Mouse (Mus musculus) layer of hippocampus, adult 2 months (tissue): Measurements from ENCODE around the gene Cntn1. TPM values are rescaled to one million over a fixed set of nuclear protein-coding genes. Genes with fewer than 3 reads are reported as not detected.

Experiments used
- DNase-seq, 2 experiments: peaks; one replicate each; pipeline ENCODE4 v3.0.0; 2022; ENCODE audit warnings: low spot score in 2 of 2
- H3K27ac ChIP-seq: fragments of 200-600 bp; 2 replicates; pipeline ENCODE4 v1.8.1; 2022
- H3K4me3 ChIP-seq: fragments of 200-600 bp; 2 replicates; pipeline ENCODE4 v1.8.1; 2022; ENCODE audit warnings: mild to moderate bottlenecking
- CTCF ChIP-seq: fragments of 200-600 bp; conservative IDR thresholded peaks from 2 replicates; pipeline ENCODE4 v1.8.1; 2022; ENCODE audit warnings: antibody characterized with exemption, mild to moderate bottlenecking, moderate library complexity
- total RNA-seq, 2 experiments: library from RNA; stranded (reverse); gene quantifications; 2 replicates each; pipeline ENCODE4 v1.2.3; 2021

Gene Cntn1
- total RNA-seq, 2 experiments from 2014 or later, result 304 to 316 TPM

DNA sequence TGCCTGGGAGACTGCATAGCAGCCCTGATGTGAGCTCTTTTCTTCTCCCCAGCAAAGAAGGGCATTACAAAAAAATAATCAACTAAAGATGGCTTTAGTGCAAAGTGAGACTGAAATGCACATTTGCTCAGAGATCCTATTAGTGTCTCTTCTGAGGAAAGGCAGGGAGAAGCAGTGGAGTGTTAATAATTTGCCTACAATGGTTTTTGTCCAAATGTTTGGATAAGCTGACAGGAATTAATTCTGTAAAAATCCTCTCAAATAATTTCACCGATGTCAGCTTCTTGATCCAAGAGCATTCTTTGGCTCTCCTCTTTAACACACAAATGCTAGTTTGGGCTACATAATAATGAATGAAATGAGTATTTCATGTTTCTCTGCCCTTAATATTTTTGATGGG is 34.9 kb downstream of the Cntn1 start:
- Histone ChIP-seq H3K27ac (no peak overlapping the region), H3K4me3 (no peak overlapping the region)
- DNase-seq, result no peak
- TF ChIP-seq CTCF, result no peak

DNA sequence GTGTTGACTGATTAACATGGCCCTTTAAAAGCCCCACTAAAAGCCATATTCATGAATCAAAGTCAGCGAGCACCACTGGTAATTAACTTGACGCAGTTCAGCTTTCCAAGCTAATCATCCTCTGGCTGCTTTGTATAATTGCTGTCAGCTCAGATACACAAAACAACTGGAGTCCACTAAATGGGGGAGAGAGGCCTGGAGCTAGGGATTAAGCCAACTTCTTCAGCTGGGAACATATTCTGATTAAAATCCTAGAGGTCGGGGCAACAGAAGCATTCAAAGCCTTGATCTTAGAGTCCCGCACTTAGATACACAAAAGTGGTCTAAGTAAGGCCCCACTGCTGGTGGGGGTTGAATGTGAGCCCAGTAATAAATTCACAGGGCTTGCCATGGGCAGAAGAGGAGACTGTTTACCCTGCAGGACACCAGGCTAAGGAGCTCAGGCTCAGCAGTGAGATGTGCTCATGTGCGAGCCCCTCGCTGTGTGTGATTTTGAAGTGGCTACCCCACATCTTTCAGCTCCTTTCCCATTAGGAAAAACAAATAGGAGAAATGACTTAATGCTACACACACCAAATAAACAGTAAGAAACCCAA is 36.8 kb downstream of the Cntn1 start:
- Histone ChIP-seq H3K4me3 (no peak overlapping the region), H3K27ac (no peak overlapping the region)
- no peak for DNase-seq
- no peak for TF ChIP-seq CTCF

DNA sequence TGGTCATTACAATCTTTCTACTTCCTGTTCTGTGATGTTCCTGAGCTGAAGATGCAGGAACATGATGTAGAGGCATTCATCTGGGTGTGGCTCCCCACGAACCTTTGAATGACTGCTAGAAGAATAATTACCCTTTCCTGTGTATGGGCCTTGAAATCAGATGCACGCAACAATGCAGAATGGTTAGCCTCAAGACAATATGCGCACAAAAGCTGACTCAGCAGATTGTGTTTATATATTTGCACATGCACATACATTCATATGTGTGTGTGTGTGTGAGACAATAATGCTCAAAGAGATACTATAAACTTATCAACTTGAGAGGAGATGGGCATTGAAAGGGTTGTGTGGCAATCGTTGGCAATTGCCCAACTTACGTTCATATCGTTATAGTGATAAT is 39.8 kb downstream of the Cntn1 start:
- TF ChIP-seq CTCF, result no peak
- H3K27ac ChIP-seq, result no peak overlapping the region
- no peak overlapping the region for H3K4me3 ChIP-seq
- no peak for DNase-seq

DNA sequence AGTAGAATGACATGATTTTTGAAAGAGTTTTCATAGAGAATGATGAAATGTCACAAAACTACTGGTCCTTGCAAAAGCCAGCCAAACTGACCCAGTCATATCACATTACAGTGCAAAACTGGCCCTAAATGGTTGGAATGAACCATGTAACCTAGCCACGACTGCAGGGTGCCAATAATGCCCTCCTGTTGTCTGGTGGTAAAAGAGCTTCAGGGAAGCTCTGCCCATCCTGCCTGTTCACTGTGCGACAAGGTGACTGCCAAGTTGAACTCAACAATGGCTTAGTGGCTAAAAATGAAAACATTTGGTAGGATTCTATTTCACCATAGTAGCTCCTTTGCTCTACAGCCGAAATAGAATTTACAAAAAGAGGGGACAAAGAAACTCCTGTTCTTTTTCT is 41.1 kb downstream of the Cntn1 start:
- Histone ChIP-seq H3K4me3 (no peak overlapping the region), H3K27ac (no peak overlapping the region)
- DNase-seq, result no peak
- TF ChIP-seq CTCF, result no peak

DNA sequence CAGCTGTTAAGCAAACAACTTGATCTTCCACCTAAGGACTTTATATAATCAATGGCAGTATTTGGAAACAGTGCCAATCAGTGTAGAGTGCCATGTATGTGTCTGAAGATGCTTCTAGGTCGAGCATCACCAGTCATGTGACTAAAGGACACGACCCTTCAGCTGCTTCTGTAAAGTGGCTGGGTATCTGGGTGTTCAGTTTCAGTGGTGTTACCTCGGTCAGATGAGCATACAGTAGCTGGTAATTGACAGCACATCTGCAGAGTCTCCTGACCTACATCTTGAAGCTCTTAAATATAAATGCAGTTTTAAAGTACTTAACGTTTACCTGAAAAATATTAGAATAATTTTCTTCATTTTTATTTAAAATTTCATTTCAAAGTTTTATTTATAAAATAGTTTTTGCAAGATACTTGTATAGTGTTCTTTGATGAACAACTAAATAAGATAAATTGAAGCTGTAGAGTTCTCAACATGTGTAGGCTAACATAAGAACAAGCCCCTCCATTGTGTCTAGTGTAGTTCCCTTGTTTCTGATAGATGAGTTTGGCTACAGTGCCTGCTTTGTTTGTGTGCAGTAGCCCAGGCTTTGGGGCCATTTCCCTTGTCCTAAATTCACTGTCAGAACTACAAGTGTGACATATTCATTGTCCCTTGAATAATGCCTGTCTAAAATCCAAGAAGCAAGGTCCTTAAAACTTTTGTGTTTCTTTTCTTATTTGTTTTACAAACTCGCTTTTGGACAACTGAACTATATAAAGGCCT is 48.6 kb downstream of the Cntn1 start:
- DNase-seq, result no peak
- no peak overlapping the region for H3K4me3 ChIP-seq
- no peak for TF ChIP-seq CTCF
- no peak overlapping the region for H3K27ac ChIP-seq

DNA sequence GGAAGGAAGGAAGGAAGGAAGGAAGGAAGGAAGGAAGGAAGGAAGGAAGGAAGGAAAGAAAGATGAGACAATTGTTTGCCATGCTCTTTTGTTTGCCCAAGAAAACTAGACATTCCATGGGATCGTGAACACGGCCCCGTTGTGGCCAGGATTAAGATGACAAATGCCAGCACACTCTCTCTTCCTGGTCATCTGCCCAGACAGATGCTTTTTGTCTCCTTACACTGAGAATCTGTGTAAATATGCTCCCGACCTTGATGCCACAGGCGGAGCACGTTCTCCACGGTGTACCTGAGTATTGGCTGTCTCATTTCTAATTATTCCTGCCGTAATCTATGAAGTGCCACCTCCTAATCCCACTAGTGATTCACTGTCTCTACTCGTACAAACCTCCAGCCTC is 51.0 kb downstream of the Cntn1 start:
- Histone ChIP-seq H3K4me3 (no peak overlapping the region), H3K27ac (no peak overlapping the region)
- TF ChIP-seq CTCF, result no peak
- no peak for DNase-seq

DNA sequence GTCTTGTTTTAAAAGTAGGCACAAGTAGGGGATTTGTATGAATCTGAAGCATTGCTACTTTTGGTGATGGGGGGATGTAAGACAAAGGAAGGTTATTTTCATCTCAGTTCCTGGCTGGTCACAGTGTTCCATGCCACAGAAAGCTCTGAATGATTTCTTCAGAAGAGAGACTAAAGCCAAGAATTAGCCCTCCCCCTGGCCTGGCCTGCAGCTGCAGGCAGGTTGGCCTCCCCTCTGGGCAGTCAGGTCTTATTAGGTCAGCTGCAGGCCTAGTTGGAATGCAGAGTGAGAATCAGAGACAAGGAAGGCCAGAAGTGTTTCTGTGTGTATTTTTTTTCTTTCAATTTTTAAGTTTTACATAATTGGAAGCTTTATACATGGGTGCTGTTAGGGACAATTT is 61.5 kb downstream of the Cntn1 start:
- peak in 1 of 2 experiments; percentile 6 for DNase-seq
- H3K4me3 ChIP-seq, result no peak overlapping the region
- peak overlapping the region; percentile 73 for H3K27ac ChIP-seq
- TF ChIP-seq CTCF, result no peak

DNA sequence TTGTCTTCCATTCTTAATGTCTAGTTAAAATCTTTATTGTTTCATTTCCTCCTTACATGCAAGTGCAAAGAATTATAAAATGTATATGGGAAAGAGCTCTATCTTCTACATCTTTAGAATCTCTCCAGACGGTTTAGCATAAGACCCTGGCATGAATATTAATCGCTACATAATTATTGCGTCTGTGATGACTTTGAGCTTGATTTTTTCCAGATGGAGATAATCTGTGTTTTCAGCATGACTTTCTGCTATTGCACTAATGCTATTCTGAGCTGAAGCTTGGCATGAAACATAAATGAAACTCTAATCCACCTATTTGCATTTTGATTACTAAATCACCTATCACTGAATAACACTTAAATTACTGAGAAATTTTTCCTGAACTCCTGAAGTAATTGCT is 82.0 kb downstream of the Cntn1 start:
- H3K4me3 ChIP-seq, result no peak overlapping the region
- no peak for DNase-seq
- TF ChIP-seq CTCF, result no peak
- H3K27ac ChIP-seq, result peak overlapping the region; percentile 7; the same call in 1 of the 2 replicates

DNA sequence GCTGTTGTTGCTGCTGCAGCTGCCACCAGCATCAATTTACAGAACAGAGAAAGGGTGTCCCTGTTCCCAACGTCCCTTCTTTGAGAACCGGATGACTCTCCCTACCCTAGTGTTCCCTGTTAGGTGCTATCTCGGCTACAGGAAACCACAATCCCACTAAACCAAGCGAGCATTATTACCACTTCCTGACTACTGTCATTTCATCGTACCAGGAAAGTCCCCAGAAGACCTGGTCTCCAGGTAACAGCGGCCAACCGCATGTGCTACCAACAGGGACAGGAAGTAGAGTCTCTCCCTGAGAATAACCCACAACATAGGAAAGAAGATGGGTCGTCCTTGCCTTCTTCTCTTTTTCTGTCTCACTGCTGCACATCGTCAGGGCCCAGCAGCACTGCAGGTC is 83.3 kb downstream of the Cntn1 start:
- Histone ChIP-seq H3K27ac (no peak overlapping the region), H3K4me3 (no peak overlapping the region)
- DNase-seq, result no peak
- TF ChIP-seq CTCF, result no peak

DNA sequence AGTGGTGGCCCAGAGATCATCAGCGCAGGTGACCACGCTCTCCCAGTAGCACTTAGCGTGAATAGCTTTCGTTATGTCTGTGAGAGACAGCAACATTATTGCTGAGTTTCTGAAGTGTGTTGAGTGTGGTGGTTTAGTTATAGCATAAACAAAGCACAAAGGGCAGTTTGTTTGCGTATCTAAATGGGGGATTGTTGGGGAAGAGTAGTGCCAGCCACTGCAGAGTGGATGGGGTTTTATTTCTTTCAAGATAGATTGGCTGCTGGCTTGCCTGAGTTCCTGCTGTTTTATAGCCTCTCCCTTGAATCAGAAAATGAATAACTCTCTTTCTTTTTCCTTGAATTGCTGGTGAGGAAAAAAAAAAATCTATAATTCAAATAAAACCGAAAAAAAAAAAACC is 86.1 kb downstream of the Cntn1 start:
- H3K4me3 ChIP-seq, result no peak overlapping the region
- TF ChIP-seq CTCF, result no peak
- H3K27ac ChIP-seq, result no peak overlapping the region
- DNase-seq, result peak in 1 of 2 experiments; percentile 19

DNA sequence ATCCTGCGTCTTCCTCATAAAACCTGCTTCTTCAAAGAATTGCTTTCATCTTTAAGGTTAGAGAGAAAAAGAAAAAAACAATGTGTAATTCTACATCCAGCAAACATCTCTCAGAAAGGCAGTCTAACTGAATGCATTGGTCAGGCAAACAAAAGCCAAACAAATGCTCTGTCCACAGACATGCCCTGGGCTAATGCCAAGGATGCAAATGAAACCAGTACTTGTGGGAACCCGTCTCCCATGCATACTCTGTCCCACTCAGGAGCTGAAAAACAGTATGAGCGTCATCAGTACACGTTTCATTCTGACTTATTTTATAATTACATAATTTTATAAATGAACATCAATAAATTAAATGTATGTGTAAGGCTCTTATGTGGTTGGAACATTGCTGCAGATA is 91.0 kb downstream of the Cntn1 start:
- Histone ChIP-seq H3K4me3 (no peak overlapping the region), H3K27ac (no peak overlapping the region)
- no peak for DNase-seq
- no peak for TF ChIP-seq CTCF

DNA sequence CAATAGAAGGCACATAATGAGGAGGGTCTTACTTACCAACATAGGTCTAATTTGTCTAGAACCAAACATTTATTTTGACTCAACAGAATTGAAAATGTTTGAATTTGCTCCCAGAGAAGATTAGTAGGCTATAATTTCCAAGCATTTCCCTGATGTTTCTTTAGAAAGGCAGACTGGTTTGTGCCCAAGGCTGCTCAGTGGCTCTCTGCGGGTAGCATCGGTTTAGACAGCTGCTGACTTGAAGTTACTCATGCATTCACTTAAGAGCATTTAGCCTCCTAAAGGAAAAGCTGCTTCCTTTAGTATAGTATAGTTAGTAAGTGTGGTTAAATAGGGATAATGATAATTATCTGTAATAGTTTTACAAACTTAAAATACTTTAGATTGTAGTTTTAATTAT is 104.0 kb downstream of the Cntn1 start:
- H3K4me3 ChIP-seq, result no peak overlapping the region
- no peak for TF ChIP-seq CTCF
- H3K27ac ChIP-seq, result no peak overlapping the region
- no peak for DNase-seq

DNA sequence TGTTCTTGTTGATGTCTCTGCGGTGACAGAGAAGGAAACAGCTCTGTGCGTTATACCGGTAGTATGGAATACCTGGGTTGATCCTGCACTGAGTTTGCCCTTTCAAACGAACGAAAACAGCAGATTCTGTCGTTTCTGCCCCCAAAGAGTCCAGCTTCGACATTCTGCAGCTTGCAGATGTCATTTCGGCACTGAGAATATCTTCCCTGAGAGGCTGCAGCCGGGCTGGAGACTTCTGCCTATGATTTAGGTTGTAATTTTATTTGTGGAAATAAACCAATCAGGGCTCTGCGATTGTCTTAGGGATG is 109.8 kb downstream of the Cntn1 start:
- H3K27ac ChIP-seq, result peak overlapping the region; percentile 89
- peak; percentile 35 to 48 for DNase-seq
- H3K4me3 ChIP-seq, result peak overlapping the region; percentile 74
- TF ChIP-seq CTCF, result no peak
